Mouse (Mus musculus) forebrain, embryonic 14.5 days (tissue): Measurements from ENCODE around the gene Bag3. TPM values are rescaled to one million over a fixed set of nuclear protein-coding genes. Genes with fewer than 3 reads are reported as not detected.

ENCODE experiments used
- ATAC-seq: fragments of 200-750 bp; cut with Nextera tagmentation; 2 replicates; pipeline ENCODE4 v1.8.0; 2017; ENCODE audit warnings: mild to moderate bottlenecking, moderate library complexity
- DNase-seq: peaks from one replicate; pipeline ENCODE4 v3.0.0-alpha.2; 2015; ENCODE audit warnings: low spot score
- H3K27ac ChIP-seq: fragments of 300-500 bp; sonication (generic); 2 replicates; pipeline ENCODE4 v1.5.1; 2014; ENCODE audit warnings: low read depth, mild to moderate bottlenecking, control low read depth, low read length, moderate library complexity
- H3K27me3 ChIP-seq: fragments of 300-500 bp; sonication (generic); replicated peaks from 2 replicates; pipeline ENCODE4 v1.6.1; 2014; ENCODE audit warnings: low read length, control low read depth, mixed read lengths; ENCODE audit not compliant: control insufficient read depth, insufficient read depth
- H3K36me3 ChIP-seq: fragments of 300-500 bp; sonication (generic); 2 replicates; pipeline ENCODE4 v1.6.1; 2014; ENCODE audit warnings: low read length, control low read depth; ENCODE audit not compliant: control insufficient read depth, insufficient read depth
- H3K4me1 ChIP-seq: fragments of 300-500 bp; sonication (generic); 2 replicates; pipeline ENCODE4 v1.6.1; 2014; ENCODE audit warnings: antibody characterized with exemption, low read length, control low read depth; ENCODE audit not compliant: control insufficient read depth, insufficient read depth
- H3K4me2 ChIP-seq: fragments of 300-500 bp; sonication (generic); 2 replicates; pipeline ENCODE4 v1.6.1; 2014; ENCODE audit warnings: mild to moderate bottlenecking, control low read depth, low read length
- H3K4me3 ChIP-seq: fragments of 300-500 bp; sonication (generic); 2 replicates; pipeline ENCODE4 v1.5.1; 2014; ENCODE audit warnings: low read depth, low read length, control low read depth
- H3K9ac ChIP-seq: fragments of 300-500 bp; sonication (generic); 2 replicates; pipeline ENCODE4 v1.6.1; 2014; ENCODE audit warnings: mild to moderate bottlenecking, low read length, control low read depth, moderate library complexity
- H3K9me3 ChIP-seq: fragments of 300-500 bp; sonication (generic); replicated peaks from 2 replicates; pipeline ENCODE4 v1.6.1; 2016; ENCODE audit warnings: low read length, control low read depth, mixed read lengths; ENCODE audit not compliant: control insufficient read depth
- WGBS: fragments of 180-500 bp; shearing (Covaris S2); extraction: QIAGEN DNeasy Blood & Tissue Kit; methylation state at CpG from one replicate; pipeline ENCODE4 v1.1.7; 2014; 5-methylcytosine and 5-hydroxymethylcytosine counted together
- polyA plus RNA-seq: library from polyadenylated mRNA; unstranded; fragments of >200 nt; fragmentation: Nextera tagmentation; extraction: Ambion mirVana; gene quantifications from 2 replicates; pipeline ENCODE4 v1.2.1, GENCODE M21; 2014

Gene Bag3
- 1.4 and 1.7 TPM in 2 replicates for polyA plus RNA-seq

- peak; percentile 76 for DNase-seq
- Histone ChIP-seq H3K9me3 (no peaks in the 10 kb centered on the region), H3K36me3 (no peaks in the 10 kb centered on the region), H3K9ac (peak within 1 kb of the TSS; percentile 56), H3K27me3 (peaks cover 13% of the 10 kb centered on the region), H3K4me3 (peak within 1 kb of the TSS; percentile 33), H3K4me1 (no peaks in the 10 kb centered on the region), H3K4me2 (peak within 1 kb of the TSS; percentile 67), H3K27ac (peak within 1 kb of the TSS; percentile 21; the same call in 1 of the 2 replicates)
- WGBS, result 1% methylated on average over 46 of the region's 46 CpGs
- peak; percentile 83 for ATAC-seq
Observed at GRCm38 (mm10) chr7:128523349-128523961, at the start of gene Bag3. Bag3 (plus strand) TSS chr7:128523616.

DNA sequence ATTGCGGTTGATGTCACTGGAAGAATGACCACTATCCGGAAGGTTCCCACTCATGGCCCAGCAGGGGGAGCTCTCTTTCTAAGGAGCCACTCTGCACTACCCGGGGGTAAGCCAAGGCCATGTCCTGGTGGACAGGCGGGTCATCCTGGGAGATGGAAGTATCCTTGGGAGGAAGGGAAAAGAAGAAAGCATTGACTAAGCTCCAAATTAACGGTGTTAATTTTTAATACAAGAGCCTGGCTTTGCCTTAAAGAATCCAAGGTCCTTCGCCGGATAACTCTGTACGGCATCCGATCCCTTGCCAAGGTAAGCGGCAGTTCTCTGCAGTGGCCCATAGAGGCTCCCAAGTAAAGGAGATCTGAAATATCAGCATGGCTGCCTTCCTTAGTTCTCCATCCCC lies 49.1 kb upstream of the Bag3 start:
- ATAC-seq, result peak; percentile 86
- Histone ChIP-seq H3K36me3 (no peaks in the 10 kb centered on the region), H3K4me2 (peak overlapping the region; percentile 33), H3K27ac (no peak overlapping the region), H3K9me3 (no peaks in the 10 kb centered on the region), H3K4me3 (no peak overlapping the region), H3K9ac (no peak overlapping the region), H3K27me3 (no peaks in the 10 kb centered on the region), H3K4me1 (no peaks in the 10 kb centered on the region)
- 32% methylated on average over 10 of the region's 10 CpGs for WGBS
- DNase-seq, result peak; percentile 75

- no peak for ATAC-seq
- Histone ChIP-seq H3K27me3 (no peaks in the 10 kb centered on the region), H3K9me3 (peaks cover 11% of the 10 kb centered on the region), H3K4me3 (no peak overlapping the region), H3K4me2 (no peak overlapping the region), H3K27ac (no peak overlapping the region), H3K4me1 (no peaks in the 10 kb centered on the region), H3K36me3 (no peaks in the 10 kb centered on the region), H3K9ac (no peak overlapping the region)
- 98% methylated on average over 3 of the region's 3 CpGs for WGBS
- DNase-seq, result no peak
Observed at GRCm38 (mm10) chr7:128488986-128489385, 34.4 kb upstream of the Bag3 start.

DNA sequence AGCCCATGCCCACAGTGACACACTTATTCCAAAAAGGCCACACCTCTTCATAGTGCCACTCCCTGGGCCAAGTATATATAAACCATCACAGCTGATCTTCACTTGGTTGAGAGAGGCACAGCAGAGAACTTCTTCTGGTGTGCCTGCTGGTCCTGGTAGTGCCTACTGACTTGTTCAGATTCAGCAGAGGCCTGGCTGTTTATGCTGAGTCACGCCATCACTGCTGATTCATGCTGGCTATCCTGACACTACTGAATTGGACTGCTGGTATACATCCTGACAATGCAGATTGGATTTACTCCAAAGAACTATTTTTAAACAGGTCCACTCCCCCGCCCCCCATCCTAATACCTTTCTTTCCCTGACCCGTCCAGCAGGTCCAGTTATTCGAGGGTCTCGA lies 28.9 kb upstream of the Bag3 start:
- no peak overlapping the region for H3K4me2 ChIP-seq
- no peak overlapping the region for H3K4me3 ChIP-seq
- no peaks in the 10 kb centered on the region for H3K9me3 ChIP-seq
- H3K4me1 ChIP-seq, result no peaks in the 10 kb centered on the region
- no peak overlapping the region for H3K27ac ChIP-seq
- H3K36me3 ChIP-seq, result no peaks in the 10 kb centered on the region
- H3K27me3 ChIP-seq, result no peaks in the 10 kb centered on the region
- ATAC-seq, result no peak
- DNase-seq, result no peak
- WGBS, result 91% methylated on average over 5 of the region's 5 CpGs
- H3K9ac ChIP-seq, result no peak overlapping the region

GRCm38 (mm10) chr7:128499801-128500200 lies 23.6 kb upstream of the Bag3 start:
- no peaks in the 10 kb centered on the region for H3K36me3 ChIP-seq
- H3K4me3 ChIP-seq, result no peak overlapping the region
- no peak overlapping the region for H3K4me2 ChIP-seq
- no peak overlapping the region for H3K27ac ChIP-seq
- no peak for ATAC-seq
- H3K4me1 ChIP-seq, result no peaks in the 10 kb centered on the region
- DNase-seq, result no peak
- no peaks in the 10 kb centered on the region for H3K27me3 ChIP-seq
- no peaks in the 10 kb centered on the region for H3K9me3 ChIP-seq
- H3K9ac ChIP-seq, result no peak overlapping the region
- 74% methylated on average over 6 of the region's 6 CpGs for WGBS

DNA sequence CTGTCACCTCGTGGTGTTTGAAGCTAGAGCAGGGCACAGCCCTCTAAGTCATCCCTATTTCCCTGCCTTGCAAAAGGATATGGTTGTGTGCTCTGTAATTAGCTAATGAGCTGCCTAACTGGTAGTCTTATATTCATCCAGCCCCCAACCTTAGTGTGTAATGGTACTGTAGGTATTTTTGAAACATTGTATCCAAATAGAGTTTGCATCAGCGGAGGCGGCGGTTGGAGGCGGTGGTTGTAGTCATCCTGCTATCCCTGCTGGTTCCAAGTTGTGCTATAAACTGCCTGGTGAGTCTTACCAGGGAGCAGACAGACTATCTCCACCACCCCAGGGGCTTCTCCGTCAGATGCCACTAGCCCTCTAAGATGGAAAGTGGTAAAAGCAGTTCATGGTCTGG lies 19.3 kb upstream of the Bag3 start:
- Histone ChIP-seq H3K4me2 (no peak overlapping the region), H3K4me1 (no peaks in the 10 kb centered on the region), H3K36me3 (no peaks in the 10 kb centered on the region), H3K9ac (no peak overlapping the region), H3K27ac (no peak overlapping the region), H3K4me3 (no peak overlapping the region), H3K27me3 (no peaks in the 10 kb centered on the region), H3K9me3 (no peaks in the 10 kb centered on the region)
- 89% methylated on average over 6 of the region's 6 CpGs for WGBS
- no peak for DNase-seq
- ATAC-seq, result no peak

DNA sequence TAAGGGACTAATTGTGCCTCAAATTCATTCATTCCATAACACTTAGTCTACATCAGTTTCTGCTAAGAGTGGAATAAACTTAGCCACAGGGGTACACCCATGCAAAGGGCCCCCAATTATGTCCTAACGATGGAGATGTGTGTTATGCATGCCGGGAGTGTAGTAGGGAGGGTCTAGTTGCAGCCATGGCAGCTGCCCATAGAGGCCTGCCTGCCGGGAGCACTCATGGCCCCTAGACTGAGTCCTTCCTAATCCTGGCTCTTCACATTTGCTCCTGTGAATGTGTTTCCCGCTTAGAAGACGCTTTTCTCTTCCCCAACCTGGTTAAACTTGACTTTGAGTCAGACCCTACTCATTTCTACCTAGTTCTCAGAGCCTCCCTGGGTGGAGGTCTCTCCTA lies 11.5 kb upstream of the Bag3 start:
- Histone ChIP-seq H3K9ac (no peak overlapping the region), H3K4me1 (no peaks in the 10 kb centered on the region), H3K36me3 (no peaks in the 10 kb centered on the region), H3K27ac (no peak overlapping the region), H3K27me3 (no peaks in the 10 kb centered on the region), H3K9me3 (no peaks in the 10 kb centered on the region), H3K4me3 (no peak overlapping the region), H3K4me2 (no peak overlapping the region)
- DNase-seq (no peak), ATAC-seq (no peak)
- 72% methylated on average over 5 of the region's 5 CpGs for WGBS

DNA sequence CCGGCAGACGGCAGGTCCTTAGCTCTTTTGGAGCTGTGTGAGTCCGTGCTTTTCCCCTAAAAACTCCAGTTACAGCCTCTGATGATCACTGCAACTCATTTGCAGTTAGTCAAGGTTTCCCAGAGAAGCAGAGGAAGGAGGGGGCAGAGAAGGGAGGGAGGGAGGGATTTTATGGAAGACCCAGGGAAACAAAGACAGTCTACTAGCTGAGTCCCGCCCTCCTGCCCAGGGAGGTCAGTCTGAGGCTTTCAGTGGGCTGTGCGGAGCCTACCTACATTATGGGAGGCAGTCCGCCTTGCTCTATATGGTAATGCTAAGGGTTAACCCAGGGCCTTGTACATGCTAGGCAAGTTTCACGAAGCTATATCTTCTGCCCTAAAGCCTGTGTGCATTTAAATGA lies 9.9 kb upstream of the Bag3 start:
- no peaks in the 10 kb centered on the region for H3K36me3 ChIP-seq
- H3K4me1 ChIP-seq, result no peaks in the 10 kb centered on the region
- no peaks in the 10 kb centered on the region for H3K27me3 ChIP-seq
- H3K4me2 ChIP-seq, result no peak overlapping the region
- no peak overlapping the region for H3K4me3 ChIP-seq
- ATAC-seq, result no peak
- 43% methylated on average over 7 of the region's 7 CpGs for WGBS
- H3K27ac ChIP-seq, result no peak overlapping the region
- no peak for DNase-seq
- H3K9ac ChIP-seq, result no peak overlapping the region
- H3K9me3 ChIP-seq, result no peaks in the 10 kb centered on the region

GRCm38 (mm10) chr7:128514341-128514740 lies 9.1 kb upstream of the Bag3 start:
- Histone ChIP-seq H3K4me2 (no peak overlapping the region), H3K9me3 (no peaks in the 10 kb centered on the region), H3K27ac (no peak overlapping the region), H3K9ac (no peak overlapping the region), H3K4me3 (no peak overlapping the region), H3K4me1 (no peaks in the 10 kb centered on the region), H3K27me3 (no peaks in the 10 kb centered on the region), H3K36me3 (no peaks in the 10 kb centered on the region)
- ATAC-seq (no peak), DNase-seq (no peak)
- 52% methylated on average over 4 of the region's 4 CpGs for WGBS
